Mouse (Mus musculus) erythroblast, adult 5-6 weeks (primary cell): ENCODE measurements around the gene Med12. TPM values are rescaled to one million over a fixed set of nuclear protein-coding genes. Genes with fewer than 3 reads are reported as not detected.

Source experiments
- total RNA-seq, 2 experiments: library from RNA; stranded (forward) in 1 of 2; stranded (reverse) in 1 of 2; fragments of 150-400 nt in 1 of 2; fragments of 200-764, 138-1000 nt in 1 of 2; gene quantifications; 2 replicates each; pipeline versions ENCODE4 v1.2.3 to v1.2.4; 2015 to 2017; ENCODE audit warnings: low replicate concordance in 2 of 2

Gene Med12
- total RNA-seq, 2 experiments from 2014 or later: 157 to 250 TPM

Other genes starting within 250 kb of the Med12 start
- not detected in 2 replicates for gene Tex11, start 214.4 kb upstream of the Med12 start, total RNA-seq (2015; ENCODE audit: low replicate concordance)
- 0.14 TPM in 1 of 2 replicates, not detected in the other for gene Tex11, start 214.4 kb upstream of the Med12 start, total RNA-seq (2017; ENCODE audit: low replicate concordance)
- gene Slc7a3, start 188.0 kb upstream of the Med12 start, total RNA-seq (2015; ENCODE audit: low replicate concordance): not detected in 2 replicates
- not detected in 2 replicates for gene Slc7a3, start 188.0 kb upstream of the Med12 start, total RNA-seq (2017; ENCODE audit: low replicate concordance)
- 13.8 and 18.1 TPM in 2 replicates for gene Snx12, start 51.5 kb upstream of the Med12 start, total RNA-seq (2015; ENCODE audit: low replicate concordance)
- 11.3 and 14.0 TPM in 2 replicates for gene Snx12, start 51.5 kb upstream of the Med12 start, total RNA-seq (2017; ENCODE audit: low replicate concordance)
- 16.7 and 20.4 TPM in 2 replicates for gene Foxo4, start 19.5 kb upstream of the Med12 start, total RNA-seq (2015; ENCODE audit: low replicate concordance)
- gene Foxo4, start 19.5 kb upstream of the Med12 start, total RNA-seq (2017; ENCODE audit: low replicate concordance): 51.1 and 81.5 TPM in 2 replicates
- not detected in 2 replicates for gene Gm614, start 10.0 kb upstream of the Med12 start, total RNA-seq (2015; ENCODE audit: low replicate concordance)
- gene Gm614, start 10.0 kb upstream of the Med12 start, total RNA-seq (2017; ENCODE audit: low replicate concordance): not detected in 2 replicates
- 11.5 and 17.3 TPM in 2 replicates for gene Il2rg, start 5.8 kb upstream of the Med12 start, total RNA-seq (2015; ENCODE audit: low replicate concordance)
- 15.1 and 37.6 TPM in 2 replicates for gene Il2rg, start 5.8 kb upstream of the Med12 start, total RNA-seq (2017; ENCODE audit: low replicate concordance)
- not detected in 2 replicates for gene Gm20489, start 5.0 kb upstream of the Med12 start, total RNA-seq (2015; ENCODE audit: low replicate concordance)
- gene Gm20489, start 5.0 kb upstream of the Med12 start, total RNA-seq (2017; ENCODE audit: low replicate concordance): not detected in 2 replicates
- gene Nlgn3, start 25.1 kb downstream of the Med12 start, total RNA-seq (2015; ENCODE audit: low replicate concordance): 0.84 and 0.96 TPM in 2 replicates
- gene Nlgn3, start 25.1 kb downstream of the Med12 start, total RNA-seq (2017; ENCODE audit: low replicate concordance): 0.77 and 2.6 TPM in 2 replicates
- gene Gjb1, start 102.3 kb downstream of the Med12 start, total RNA-seq (2015; ENCODE audit: low replicate concordance): not detected in 2 replicates
- gene Gjb1, start 102.3 kb downstream of the Med12 start, total RNA-seq (2017; ENCODE audit: low replicate concordance): not detected in 2 replicates
- 35.4 and 42.2 TPM in 2 replicates for gene Zmym3, start 146.8 kb downstream of the Med12 start, total RNA-seq (2015; ENCODE audit: low replicate concordance)
- gene Zmym3, start 146.8 kb downstream of the Med12 start, total RNA-seq (2017; ENCODE audit: low replicate concordance): 4.7 and 22.7 TPM in 2 replicates
- 66.0 and 86.1 TPM in 2 replicates for gene Nono, start 155.3 kb downstream of the Med12 start, total RNA-seq (2015; ENCODE audit: low replicate concordance)
- 111 and 145 TPM in 2 replicates for gene Nono, start 155.3 kb downstream of the Med12 start, total RNA-seq (2017; ENCODE audit: low replicate concordance)
- gene Itgb1bp2, start 175.1 kb downstream of the Med12 start, total RNA-seq (2015; ENCODE audit: low replicate concordance): 2.3 TPM in 1 of 2 replicates, not detected in the other
- 1.5 and 3.2 TPM in 2 replicates for gene Itgb1bp2, start 175.1 kb downstream of the Med12 start, total RNA-seq (2017; ENCODE audit: low replicate concordance)